Mouse (Mus musculus) CH12.LX (cell line): ENCODE measurements around the gene Atp11c.

Experiments
- UBTF ChIP-seq: IDR thresholded peaks from 2 replicates; pipeline ENCODE4 v1.6.1; 2012; ENCODE audit warnings: low read depth, mild to moderate bottlenecking, inconsistent platforms, low read length, improper control_type of control experiment, moderate library complexity
- USF1 ChIP-seq: IDR thresholded peaks from 2 replicates; pipeline ENCODE4 v1.6.1; 2014; ENCODE audit warnings: low read depth, mild to moderate bottlenecking, inconsistent platforms, low read length, improper control_type of control experiment

GRCm38 (mm10) chrX:60547098-60547443, 45.4 kb downstream of the Atp11c start:
- TF ChIP-seq USF1 (no peak), UBTF (no peak)
